Mouse (Mus musculus) heart, embryonic 14.5 days (tissue): ENCODE data around the gene Apol7c. TPM values are rescaled to one million over a fixed set of nuclear protein-coding genes. Genes with fewer than 3 reads are reported as not detected.
A peak's percentile ranks its signal among the peaks of the same experiment; 100 is the strongest.
"Not testable (repeated sequence)": the region's sequence is repeated elsewhere in the genome, so short reads cannot be mapped to it uniquely, and the experiment has no call there.

Experiments used
- ATAC-seq: fragments of 200-750 bp; cut with Nextera tagmentation; 2 replicates; pipeline ENCODE4 v1.8.0; 2017; ENCODE audit warnings: low read depth, moderate TSS enrichment; ENCODE audit not compliant: insufficient number of reproducible peaks, insufficient read depth, low FRiP score
- H3K27ac ChIP-seq, 2 experiments: fragments of 200-500 bp in 1 of 2; fragments of 300-500 bp in 1 of 2; sonication (generic) in 1 of 2; replicated peaks in 1 of 2; 2 replicates each; pipeline ENCODE4 v1.5.1; 2012 to 2014; ENCODE audit warnings: low read depth in 2 of 2, low read length in 2 of 2, control low read depth in 1 of 2, mild to moderate bottlenecking in 1 of 2, mixed read lengths in 1 of 2; ENCODE audit not compliant: control insufficient read depth in 1 of 2, insufficient read depth in 1 of 2
- H3K27me3 ChIP-seq: fragments of 300-500 bp; sonication (generic); 2 replicates; pipeline ENCODE4 v1.6.1; 2014; ENCODE audit warnings: mild to moderate bottlenecking, low read length, control low read depth; ENCODE audit not compliant: control insufficient read depth, insufficient read depth
- H3K36me3 ChIP-seq: fragments of 300-500 bp; sonication (generic); 2 replicates; pipeline ENCODE4 v1.6.1; 2014; ENCODE audit warnings: mild to moderate bottlenecking, control low read depth, low read length, mixed read lengths; ENCODE audit not compliant: control insufficient read depth, insufficient read depth
- H3K4me1 ChIP-seq, 2 experiments: fragments of 200-500 bp in 1 of 2; fragments of 300-500 bp in 1 of 2; sonication (generic) in 1 of 2; 2 replicates each; pipeline ENCODE4 v1.6.1; 2012 to 2014; ENCODE audit warnings: low read length in 2 of 2, control low read depth in 1 of 2, mixed read lengths in 1 of 2; ENCODE audit not compliant: control insufficient read depth in 2 of 2, insufficient read depth in 2 of 2
- H3K4me2 ChIP-seq: fragments of 300-500 bp; sonication (generic); 2 replicates; pipeline ENCODE4 v1.6.1; 2014; ENCODE audit warnings: mild to moderate bottlenecking, low read length
- H3K4me3 ChIP-seq, 2 experiments: fragments of 200-500 bp in 1 of 2; fragments of 300-500 bp in 1 of 2; sonication (generic) in 1 of 2; 2 replicates each; pipeline ENCODE4 v1.5.1; 2012 to 2014; ENCODE audit warnings: low read length in 2 of 2, mild to moderate bottlenecking in 2 of 2, control low read depth in 1 of 2, low read depth in 1 of 2, moderate library complexity in 1 of 2; ENCODE audit not compliant: control insufficient read depth in 1 of 2, insufficient read depth in 1 of 2
- H3K9ac ChIP-seq: fragments of 300-500 bp; sonication (generic); 2 replicates; pipeline ENCODE4 v1.6.1; 2014; ENCODE audit warnings: mild to moderate bottlenecking, low read length
- H3K9me3 ChIP-seq: fragments of 300-500 bp; sonication (generic); 2 replicates; pipeline ENCODE4 v1.6.1; 2016; ENCODE audit warnings: low read length, control low read depth; ENCODE audit not compliant: control insufficient read depth
- WGBS: fragments of 180-500 bp; shearing (Covaris S2); extraction: QIAGEN DNeasy Blood & Tissue Kit; methylation state at CpG from one replicate; pipeline ENCODE4 v1.1.7; 2014; 5-methylcytosine and 5-hydroxymethylcytosine counted together
- polyA plus RNA-seq: library from polyadenylated mRNA; unstranded; fragments of >200 nt; fragmentation: Nextera tagmentation; extraction: Ambion mirVana; gene quantifications from 2 replicates; pipeline ENCODE4 v1.2.1, GENCODE M21; 2014

The Apol7c gene
- not detected in 2 replicates for polyA plus RNA-seq

- no peak for ATAC-seq
- Histone ChIP-seq H3K4me1 (no peaks in the 10 kb centered on the region), H3K9me3 (no peaks in the 10 kb centered on the region), H3K9ac (no peak within 1 kb of the TSS), H3K4me2 (no peak within 1 kb of the TSS), H3K27ac (no peak within 1 kb of the TSS), H3K4me3 (no peak within 1 kb of the TSS), H3K36me3 (no peaks in the 10 kb centered on the region), H3K27me3 (no peaks in the 10 kb centered on the region)
Measured at GRCm38 (mm10) chr15:77533216-77533615, at the start of gene Apol7c. TSS of gene Apol7c (minus strand) at chr15:77533316.

- Histone ChIP-seq H3K9me3 (0 out of 2 replicates have a peak, but pooled peaks cover 4% of the 10 kb centered on the region), H3K27ac (peak overlapping the region; percentile 27 to 51; a peak in 1 of 4 replicates), H3K4me3 (no peak overlapping the region), H3K9ac (no peak overlapping the region), H3K4me2 (no peak overlapping the region), H3K4me1 (peaks cover 2 to 4% of the 10 kb centered on the region in 2 experiments; a peak in 1 of 4 replicates), H3K27me3 (no peaks in the 10 kb centered on the region), H3K36me3 (no peaks in the 10 kb centered on the region)
- ATAC-seq: peak; percentile 81
- 42% methylated on average over 1 of the region's 1 CpGs for WGBS
Measured at GRCm38 (mm10) chr15:77581681-77582080, 48.6 kb upstream of the Apol7c start.

- no peak overlapping the region for H3K27ac ChIP-seq
- 0 out of 2 replicates have a peak, but pooled peaks cover 4% of the 10 kb centered on the region for H3K9me3 ChIP-seq
- no peak overlapping the region for H3K4me3 ChIP-seq
- peaks cover 2 to 4% of the 10 kb centered on the region in 2 experiments; a peak in 1 of 4 replicates for H3K4me1 ChIP-seq
- no peaks in the 10 kb centered on the region for H3K36me3 ChIP-seq
- ATAC-seq: no peak
- no peak overlapping the region for H3K4me2 ChIP-seq
- H3K9ac ChIP-seq: no peak overlapping the region
- H3K27me3 ChIP-seq: no peaks in the 10 kb centered on the region
- WGBS: 78% methylated on average over 4 of the region's 4 CpGs
Measured at GRCm38 (mm10) chr15:77579311-77579710, 46.2 kb upstream of the Apol7c start.

- Histone ChIP-seq H3K4me2 (no peak overlapping the region), H3K9me3 (0 out of 2 replicates have a peak, but pooled peaks cover 4% of the 10 kb centered on the region), H3K4me3 (no peak overlapping the region), H3K9ac (no peak overlapping the region), H3K27ac (no peak overlapping the region), H3K36me3 (no peaks in the 10 kb centered on the region), H3K4me1 (peaks cover 2 to 4% of the 10 kb centered on the region in 2 experiments; a peak in 1 of 4 replicates), H3K27me3 (no peaks in the 10 kb centered on the region)
- no peak for ATAC-seq
- 78% methylated on average over 2 of the region's 2 CpGs for WGBS
Measured at GRCm38 (mm10) chr15:77578801-77579200, 45.7 kb upstream of the Apol7c start.

- Histone ChIP-seq H3K27me3 (no peaks in the 10 kb centered on the region), H3K4me3 (no peak overlapping the region), H3K27ac (no peak overlapping the region), H3K36me3 (no peaks in the 10 kb centered on the region), H3K9me3 (no peaks in the 10 kb centered on the region), H3K4me1 (no peaks in the 10 kb centered on the region), H3K9ac (no peak overlapping the region), H3K4me2 (no peak overlapping the region)
- ATAC-seq: no peak
Measured at GRCm38 (mm10) chr15:77563219-77563618, 30.1 kb upstream of the Apol7c start.

GRCm38 (mm10) chr15:77561792-77562191 lies 28.7 kb upstream of the Apol7c start, which contains the start of gene 1700025B11Rik:
TSS of gene 1700025B11Rik (minus strand) at chr15:77561892.
- no peaks in the 10 kb centered on the region for H3K27me3 ChIP-seq
- no peaks in the 10 kb centered on the region for H3K9me3 ChIP-seq
- no peak for ATAC-seq
- H3K4me3 ChIP-seq: no peak within 1 kb of the TSS
- H3K4me2 ChIP-seq: no peak within 1 kb of the TSS
- H3K36me3 ChIP-seq: no peaks in the 10 kb centered on the region
- no peak within 1 kb of the TSS for H3K27ac ChIP-seq
- no peaks in the 10 kb centered on the region for H3K4me1 ChIP-seq
- no peak within 1 kb of the TSS for H3K9ac ChIP-seq

- not testable (repeated sequence) for ATAC-seq, H3K36me3 ChIP-seq, H3K4me1 ChIP-seq, H3K27me3 ChIP-seq, H3K4me3 ChIP-seq, H3K27ac ChIP-seq, H3K9me3 ChIP-seq, H3K4me2 ChIP-seq, H3K9ac ChIP-seq
- 26% methylated on average over 1 of the region's 1 CpGs for WGBS
Measured at GRCm38 (mm10) chr15:77539221-77539620, 6.1 kb upstream of the Apol7c start.

GRCm38 (mm10) chr15:77523186-77523843 lies 9.8 kb downstream of the Apol7c start:
- H3K9me3 ChIP-seq, H3K36me3 ChIP-seq, H3K4me3 ChIP-seq, ATAC-seq, H3K9ac ChIP-seq, H3K4me1 ChIP-seq, H3K27ac ChIP-seq, H3K27me3 ChIP-seq, H3K4me2 ChIP-seq: not testable (repeated sequence)
- WGBS: 13% methylated on average over 6 of the region's 6 CpGs
